Mouse (Mus musculus) adrenal gland, adult (tissue): ENCODE measurements around the gene Mtfr2.
A peak's percentile ranks its signal among the peaks of the same experiment; 100 is the strongest.

Experiments
- DNase-seq, 2 experiments: peaks; one replicate each; pipeline ENCODE4 v3.0.0; 2022 to 2023; ENCODE audit warnings: low spot score in 1 of 2; ENCODE audit not compliant: inconsistent age in 2 of 2

The Mtfr2 gene

GRCm38 (mm10) chr10:20377621-20378020 lies 30.1 kb downstream of the Mtfr2 start:
- DNase-seq, result no peak

DNA sequence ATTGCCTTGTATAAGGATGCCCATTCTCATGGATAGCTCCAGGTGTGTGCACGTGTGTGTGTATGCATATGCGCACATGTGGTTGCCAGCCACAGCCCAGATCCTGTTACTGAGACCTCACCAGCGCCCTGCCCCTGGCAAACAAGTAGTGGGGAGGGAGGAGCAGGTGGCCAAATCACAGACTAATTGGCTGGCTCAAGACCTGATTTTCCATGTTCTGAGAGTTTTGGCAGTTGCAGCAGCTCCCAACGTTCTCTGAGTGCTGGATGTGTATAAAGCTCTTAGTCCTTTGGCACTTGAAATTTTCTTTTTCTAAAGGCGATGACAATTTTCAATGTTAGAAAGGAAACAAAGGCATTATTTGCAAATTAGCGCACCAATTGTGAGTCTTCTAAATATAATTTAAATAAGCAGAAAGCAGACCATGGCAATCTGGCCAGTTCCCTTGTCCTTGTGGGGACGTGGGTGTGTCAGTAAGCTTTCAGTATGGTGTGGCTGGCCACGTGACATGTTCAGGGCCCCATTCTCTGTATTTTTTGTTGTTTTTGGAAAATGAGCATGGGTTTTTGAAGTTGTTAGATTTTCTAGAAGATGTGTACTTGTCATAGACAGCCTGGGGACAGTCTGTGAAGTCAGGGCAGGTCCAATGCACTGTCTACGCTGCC lies 31.6 kb downstream of the Mtfr2 start:
- no peak for DNase-seq

DNA sequence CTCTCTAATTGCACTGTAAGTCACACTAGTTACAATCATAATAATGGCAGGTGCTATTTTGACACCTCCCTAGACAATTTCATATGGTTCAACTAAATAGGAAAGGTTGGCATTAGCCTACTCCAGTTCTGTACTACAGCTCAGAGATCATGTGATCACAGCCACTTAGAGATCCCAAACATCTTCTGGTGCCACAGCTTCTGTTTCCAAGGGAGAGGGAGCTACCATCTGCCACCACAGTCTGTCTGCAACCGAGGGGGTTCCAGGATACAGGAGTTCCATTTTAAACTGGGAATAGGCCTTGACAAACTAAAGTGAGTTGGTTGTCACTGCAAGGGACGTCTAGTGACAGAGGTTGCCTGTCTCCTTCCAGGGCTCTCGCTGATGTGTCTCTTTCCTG lies 33.2 kb downstream of the Mtfr2 start:
- DNase-seq, result no peak

GRCm38 (mm10) chr10:20381352-20381751 lies 33.8 kb downstream of the Mtfr2 start:
- no peak for DNase-seq

DNA sequence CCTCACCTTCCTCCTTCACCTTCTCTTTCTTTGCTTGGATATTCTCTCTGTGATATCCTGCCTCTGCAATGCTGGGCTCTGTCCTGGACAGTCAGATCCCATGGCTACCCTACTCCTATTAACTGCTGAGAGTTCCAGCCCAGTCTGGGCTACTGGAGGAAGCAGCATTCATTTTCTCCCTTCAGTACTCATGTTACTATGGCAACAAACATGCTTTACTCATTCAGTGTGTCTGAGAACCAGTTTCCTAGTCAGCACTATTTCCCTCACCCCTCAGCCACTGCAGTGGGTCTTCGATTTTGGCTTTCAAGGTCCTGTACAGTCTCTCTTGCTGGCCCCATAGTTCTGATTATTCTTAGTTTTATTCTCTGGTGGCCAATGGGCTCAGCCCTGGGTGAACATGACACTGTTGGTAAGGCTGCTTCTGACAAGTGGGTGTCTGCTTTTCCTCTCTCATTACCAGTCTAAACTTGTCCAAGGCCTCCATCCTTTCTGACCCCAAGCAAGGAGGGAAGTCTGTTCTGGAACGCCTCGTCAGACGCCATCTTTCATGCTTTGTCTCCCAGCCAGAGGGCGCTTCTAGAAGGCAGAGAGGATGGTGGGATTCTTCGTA lies 35.3 kb downstream of the Mtfr2 start:
- DNase-seq, result no peak

GRCm38 (mm10) chr10:20390568-20390967 lies 43.0 kb downstream of the Mtfr2 start:
- no peak for DNase-seq

GRCm38 (mm10) chr10:20394815-20395214 lies 47.2 kb downstream of the Mtfr2 start:
- no peak for DNase-seq

GRCm38 (mm10) chr10:20395778-20396177 lies 48.2 kb downstream of the Mtfr2 start:
- DNase-seq, result no peak

DNA sequence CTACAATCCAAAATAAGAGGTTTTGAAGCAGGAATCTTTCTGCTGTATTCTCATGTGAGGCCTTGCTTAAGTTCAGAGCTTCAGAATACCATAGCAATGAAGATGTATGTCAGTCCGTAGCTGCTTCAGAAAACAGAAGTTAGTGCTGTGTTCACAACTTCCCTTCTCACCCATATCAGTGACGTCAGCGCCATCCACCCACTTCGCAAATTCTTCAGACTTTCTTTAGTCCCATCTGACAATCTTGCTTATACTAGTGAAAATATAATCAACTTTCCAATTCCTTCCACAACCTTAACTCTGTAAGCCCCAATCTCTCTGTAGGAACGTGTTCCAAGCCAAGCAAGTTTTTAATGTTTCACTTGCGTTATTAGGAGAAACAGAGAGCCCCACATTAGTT lies 50.7 kb downstream of the Mtfr2 start:
- no peak for DNase-seq

- DNase-seq, result no peak
Observed at GRCm38 (mm10) chr10:20398641-20399390, 51.2 kb downstream of the Mtfr2 start.

GRCm38 (mm10) chr10:20400406-20400805 lies 52.8 kb downstream of the Mtfr2 start:
- DNase-seq, result no peak

GRCm38 (mm10) chr10:20402941-20403340 lies 55.4 kb downstream of the Mtfr2 start:
- no peak for DNase-seq

DNA sequence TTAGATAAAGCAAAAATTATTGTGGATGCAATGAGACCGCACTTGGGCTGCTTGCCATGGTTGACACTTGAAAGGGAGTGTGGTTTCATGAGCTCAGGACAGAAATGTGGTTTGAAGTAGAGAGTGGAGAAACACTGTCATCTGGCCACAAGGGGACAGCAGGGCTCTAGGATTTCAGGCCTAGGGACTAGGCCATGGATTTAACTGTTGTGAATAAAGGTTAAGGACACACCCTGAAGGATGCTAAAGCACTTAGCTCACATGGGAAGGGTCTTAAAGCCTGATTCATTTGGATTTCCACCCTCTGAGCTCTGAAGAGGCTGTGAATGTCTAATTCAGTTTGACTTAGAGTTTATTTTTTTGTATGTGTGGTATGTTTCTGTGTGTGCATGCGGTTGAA lies 57.9 kb downstream of the Mtfr2 start:
- peak; percentile 32 to 79 for DNase-seq

DNA sequence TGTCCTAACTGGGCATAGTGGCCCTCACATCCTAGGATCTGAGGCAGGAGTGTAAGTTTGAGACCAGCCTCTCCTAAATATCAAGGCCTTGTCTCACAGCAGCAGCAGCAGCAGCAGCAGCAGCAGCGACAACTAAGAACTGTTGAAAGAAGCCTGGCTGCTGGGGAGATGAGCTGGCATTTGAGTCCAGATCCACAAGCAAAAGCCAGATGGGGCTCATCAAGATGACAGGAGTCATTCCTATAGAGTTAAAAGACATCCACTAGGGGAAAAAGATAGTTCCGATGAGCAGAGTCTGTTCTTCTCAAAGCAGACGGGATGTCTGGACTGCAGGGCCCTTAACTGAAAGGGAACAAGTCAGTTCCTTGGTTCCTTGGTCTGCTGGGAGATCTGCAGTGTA lies 60.8 kb downstream of the Mtfr2 start:
- no peak for DNase-seq

- peak; percentile 26 to 59 for DNase-seq
Observed at GRCm38 (mm10) chr10:20409181-20409580, 61.6 kb downstream of the Mtfr2 start.
